Comparison of ENCODE assay signal across 8 mouse cellular contexts in the genomic region with DNA sequence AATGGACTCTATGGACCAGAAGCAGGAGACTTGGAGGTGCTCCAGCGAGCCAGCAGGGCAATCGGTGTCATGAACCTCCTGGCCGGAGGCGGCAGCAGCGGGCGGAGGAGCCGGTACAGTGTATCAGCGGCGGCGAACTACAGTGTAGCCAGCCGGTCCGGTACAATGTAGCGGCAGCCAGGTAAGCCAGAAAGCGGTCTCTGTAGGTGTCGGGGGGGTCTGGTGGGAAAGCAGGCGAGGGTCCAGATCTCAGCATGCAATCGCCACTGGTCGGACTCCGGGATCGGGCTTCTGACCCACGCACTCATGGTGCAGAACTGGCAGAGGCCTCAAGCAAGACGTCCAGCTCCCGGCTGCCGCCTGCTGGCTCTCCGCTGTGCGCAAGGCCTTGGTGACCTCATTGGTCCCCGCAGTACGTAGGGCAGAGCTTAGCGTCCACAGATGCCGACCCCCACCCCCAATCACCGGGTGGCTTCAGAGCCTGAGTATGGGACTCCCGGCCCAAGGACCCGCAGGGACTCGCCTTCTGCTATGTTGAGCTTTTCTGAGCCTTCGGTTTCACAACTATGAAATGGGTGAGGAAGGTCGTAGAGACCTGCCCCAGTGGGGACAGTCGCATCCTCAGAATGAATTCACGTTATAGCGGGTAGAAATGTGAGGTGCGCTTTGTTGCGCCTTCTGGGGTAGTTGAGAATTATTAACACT. TPM values are rescaled to one million over a fixed set of nuclear protein-coding genes. Genes with fewer than 3 reads are reported as not detected.
DNase-seq lines count a peak whose midpoint lies in the region; ATAC-seq and TF ChIP-seq lines count a peak whose summit lies in the region.

No protein-coding gene starts in this region.

- intact Hi-C loops in heart, postnatal 25 days (cut with DNase I): loop anchor here (1.0 kb wide), 1 partner anchor 34 kb away; a partner anchor contains a TSS

- H3K9ac ChIP-seq in ES-E14 (ENCODE audit: insufficient read depth, low read depth, low read length, poor library complexity, severe bottlenecking): peak overlapping the region; percentile 85
- peak overlapping the region; percentile 85 for H3K9ac ChIP-seq in forebrain, embryonic 15.5 days (replicated peaks)

- H3K36me3 ChIP-seq in ES-E14 (ENCODE audit: control insufficient read depth, insufficient read depth, low read length, poor library complexity, severe bottlenecking): no peaks in the 10 kb centered on the region
- no peaks in the 10 kb centered on the region for H3K36me3 ChIP-seq in forebrain, embryonic 15.5 days

- H3K4me2 ChIP-seq in forebrain, embryonic 15.5 days (replicated peaks): peak overlapping the region; percentile 63

- no peaks in the 10 kb centered on the region for H3K9me3 ChIP-seq in ES-E14 (ENCODE audit: control insufficient read depth, insufficient read depth, low read depth, low read length)
- H3K9me3 ChIP-seq in forebrain, embryonic 15.5 days: no peaks in the 10 kb centered on the region

- peak; percentile 28; the same call in 1 of the 2 replicates for TF ChIP-seq POLR2A in lung, adult 2 months (IDR thresholded peaks at IDR 0.05; ENCODE audit: borderline replicate concordance, extremely low read depth, low read depth, low read length)

- under 1% methylated on average over 41 of the region's 41 CpGs for WGBS in forebrain, embryonic 15.5 days
- WGBS in lung, adult 2 months: under 1% methylated on average over 41 of the region's 41 CpGs

- H3K27ac ChIP-seq in ES-E14 (ENCODE audit: insufficient read depth, low read depth, low read length, poor library complexity, severe bottlenecking): peak overlapping the region; percentile 23
- peak overlapping the region; percentile 77 for H3K27ac ChIP-seq in forebrain, embryonic 15.5 days (replicated peaks)

- peak; percentile 73 for TF ChIP-seq CTCF in lung, adult 2 months (IDR thresholded peaks at IDR 0.05; ENCODE audit: insufficient read depth, low read length)

- peak; percentile 76 for DNase-seq in ES-E14 (ENCODE audit: low read depth, low spot score)
- DNase-seq in cerebellum, adult 11-12 months: peak; percentile 95
- peak; percentile 81 for DNase-seq in heart, postnatal 25 days (ENCODE audit: low spot score)
- peak; percentile 85 to 95 for DNase-seq in layer of hippocampus, adult 18-20 months (ENCODE audit: low spot score in 2 of 2)
- peak; percentile 94 for DNase-seq in lung, adult 2 months
- peak; percentile 80 to 84 for DNase-seq in thymus, adult 18-20 months

- H3K4me3 ChIP-seq in ES-E14 (ENCODE audit: insufficient read depth in 1 of 2, low read depth in 1 of 2, low read length in 2 of 2, poor library complexity in 1 of 2, severe bottlenecking in 1 of 2): peak overlapping the region; percentile 77 to 91
- peak overlapping the region; percentile 71 for H3K4me3 ChIP-seq in forebrain, embryonic 15.5 days
- peak overlapping the region; percentile 74 for H3K4me3 ChIP-seq in lung, adult 2 months (replicated peaks; ENCODE audit: extremely low read depth, low read depth, low read length)

- ATAC-seq in forebrain, embryonic 15.5 days (replicated peaks): peak; percentile 94
- peak; percentile 88 for ATAC-seq in neutrophil, adult 5-6 weeks (ENCODE audit: extremely low read depth, insufficient number of reproducible peaks, low FRiP score, poor library complexity, severe bottlenecking)

- peaks cover 3 to 27% of the 10 kb centered on the region in 2 experiments; a peak in 3 of 4 replicates for H3K4me1 ChIP-seq in ES-E14 (ENCODE audit: control insufficient read depth in 2 of 2, insufficient read depth in 2 of 2, low read length in 2 of 2, poor library complexity in 1 of 2)
- H3K4me1 ChIP-seq in forebrain, embryonic 15.5 days: peaks cover 12% of the 10 kb centered on the region
- peaks cover 3% of the 10 kb centered on the region; the same call in 1 of the 2 replicates for H3K4me1 ChIP-seq in lung, adult 2 months (ENCODE audit: control insufficient read depth, insufficient read depth, low read length)

- H3K27me3 ChIP-seq in forebrain, embryonic 15.5 days: no peaks in the 10 kb centered on the region

- in situ Hi-C loops in ES-E14 (cut with MboI; ENCODE audit: low sequenced_read_pairs in 2 of 2, unreplicated experiment in 2 of 2): no loop called here

TF ChIP-seq in ES-E14, 5 proteins besides CTCF, POLR2A, EP300 and RAD21:
- TF ChIP-seq HCFC1 (IDR thresholded peaks at IDR 0.05; ENCODE audit: borderline replicate concordance, insufficient read depth, low read length): no peak
- TF ChIP-seq MAFK (IDR thresholded peaks at IDR 0.05; ENCODE audit: insufficient read depth, low read depth, low read length): no peak
- TF ChIP-seq ZNF384 (IDR thresholded peaks at IDR 0.05; ENCODE audit: low read depth, low read length): no peak
- TF ChIP-seq CHD2 (IDR thresholded peaks at IDR 0.05; ENCODE audit: low read depth, low read length): no peak
- TF ChIP-seq ZC3H11A (IDR thresholded peaks at IDR 0.05; ENCODE audit: borderline replicate concordance, low read depth, low read length): no peak

RNA-seq across cellular contexts. Expression of a gene that starts 19.7 kb away (rescaled TPM):
- 34.3 and 42.5 TPM in 2 replicates for total RNA-seq in ES-E14 (2012; rRNA removed)
- polyA plus RNA-seq in forebrain, embryonic 15.5 days (2015; fragmentation: Nextera tagmentation; extraction: Ambion mirVana): 43.3 and 46.3 TPM in 2 replicates
- total RNA-seq in heart, postnatal 25 days (2021): 10 to 100 TPM; 56.9 to 59.6 TPM
- 10 to 100 TPM; 54.0 to 54.7 TPM for total RNA-seq in layer of hippocampus, adult 18-20 months (2021)
- polyA plus RNA-seq in lung, adult 2 months (2012; rRNA removed): 23.0 and 30.9 TPM in 2 replicates
- 5.0 and 6.2 TPM in 2 replicates for total RNA-seq in neutrophil, adult 5-6 weeks (2017)

RNA-seq across cellular contexts. Expression of a gene that starts 31.8 kb away (rescaled TPM):
- total RNA-seq in ES-E14 (2012; rRNA removed): 69.1 and 117 TPM in 2 replicates
- 1,822 and 1,823 TPM in 2 replicates for polyA plus RNA-seq in forebrain, embryonic 15.5 days (2015; fragmentation: Nextera tagmentation; extraction: Ambion mirVana)
- under 1 TPM; 0.25 to 0.34 TPM for total RNA-seq in heart, postnatal 25 days (2021)
- 100 to 1,000 TPM; 253 to 286 TPM for total RNA-seq in layer of hippocampus, adult 18-20 months (2021)
- polyA plus RNA-seq in lung, adult 2 months (2012; rRNA removed): 1.2 and 1.4 TPM in 2 replicates
- 1.2 TPM in 1 of 2 replicates, not detected in the other for total RNA-seq in neutrophil, adult 5-6 weeks (2017)

RNA-seq across cellular contexts. Expression of a gene that starts 34.7 kb away (rescaled TPM):
- total RNA-seq in ES-E14 (2012; rRNA removed): 80.0 and 96.7 TPM in 2 replicates
- polyA plus RNA-seq in forebrain, embryonic 15.5 days (2015; fragmentation: Nextera tagmentation; extraction: Ambion mirVana): 59.5 and 62.4 TPM in 2 replicates
- total RNA-seq in heart, postnatal 25 days (2021): 10 to 100 TPM; 58.0 to 58.2 TPM
- 10 to 100 TPM; 23.6 to 24.9 TPM for total RNA-seq in layer of hippocampus, adult 18-20 months (2021)
- polyA plus RNA-seq in lung, adult 2 months (2012; rRNA removed): 13.0 and 21.4 TPM in 2 replicates
- total RNA-seq in neutrophil, adult 5-6 weeks (2017): 12.8 and 17.9 TPM in 2 replicates

RNA-seq across cellular contexts. Expression of a gene that starts 36.1 kb away (rescaled TPM):
- 0.27 and 0.42 TPM in 2 replicates for total RNA-seq in ES-E14 (2012; rRNA removed)
- polyA plus RNA-seq in forebrain, embryonic 15.5 days (2015; fragmentation: Nextera tagmentation; extraction: Ambion mirVana): 0.15 and 0.23 TPM in 2 replicates
- not detected for total RNA-seq in heart, postnatal 25 days (2021)
- under 1 TPM in 1 of 2 experiments, not detected in 1; 0.07 TPM for total RNA-seq in layer of hippocampus, adult 18-20 months (2021)
- not detected in 2 replicates for polyA plus RNA-seq in lung, adult 2 months (2012; rRNA removed)
- 0.61 TPM in 1 of 2 replicates, not detected in the other for total RNA-seq in neutrophil, adult 5-6 weeks (2017)

Comparison
In these comparisons a context has a peak if more than half of its experiments do, and no peak if none do; other contexts are left out.
1. Peak in every context shown above with its lines: DNase-seq, ATAC-seq, H3K4me3 ChIP-seq and H3K27ac ChIP-seq.
2. RNA of a gene that starts 31.8 kb away (total RNA-seq): 253 to 286 TPM in layer of hippocampus, adult 18-20 months and 69.1 to 117 TPM in ES-E14; 0.25 to 0.34 TPM in heart, postnatal 25 days and 1.2 TPM in neutrophil, adult 5-6 weeks; every median in the first group is over 10 times any median in the second.